Mouse (Mus musculus) layer of hippocampus, adult 8-10 months (tissue): ENCODE results near the gene Galnt16. TPM values are rescaled to one million over a fixed set of nuclear protein-coding genes. Genes with fewer than 3 reads are reported as not detected.

Experiments used
- DNase-seq, 2 experiments: peaks; one replicate each; pipeline ENCODE4 v3.0.0; 2022; ENCODE audit warnings: low spot score in 2 of 2
- total RNA-seq, 4 experiments: library from RNA; stranded (reverse); gene quantifications; 2 replicates each; pipeline ENCODE4 v1.2.4; 2022

Gene Galnt16
- total RNA-seq, 4 experiments from 2014 or later = 164 to 194 (median 183) TPM

DNA sequence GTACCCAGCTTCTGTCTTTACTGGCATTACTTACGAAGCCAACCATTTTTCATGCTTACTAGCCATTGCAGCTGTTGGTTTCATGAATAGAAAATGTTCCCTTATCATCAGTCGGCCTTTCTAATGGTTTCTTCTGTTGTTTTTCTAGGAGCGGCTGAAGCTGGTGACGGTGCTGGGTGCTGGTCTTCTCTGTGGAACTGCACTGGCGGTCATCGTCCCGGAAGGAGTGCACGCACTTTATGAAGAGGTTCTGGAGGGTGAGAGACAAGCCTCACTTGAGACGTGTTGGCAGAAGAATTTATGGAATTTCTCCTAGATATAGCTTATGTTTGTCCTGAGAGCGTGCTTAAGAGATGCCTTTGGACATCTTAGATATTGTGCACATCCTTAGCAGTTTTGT is 144.2 kb downstream of the Galnt16 start:
- no peak for DNase-seq

- DNase-seq = no peak
Measured at GRCm38 (mm10) chr12:80663935-80664334, 145.9 kb downstream of the Galnt16 start.

GRCm38 (mm10) chr12:80668391-80668790 is 150.3 kb downstream of the Galnt16 start:
- no peak for DNase-seq

- peak in 1 of 2 experiments; percentile 64 for DNase-seq
Measured at GRCm38 (mm10) chr12:80673170-80673569, 155.1 kb downstream of the Galnt16 start.

Other genes starting within 250 kb of the Galnt16 start
- gene Dcaf5, start 81.7 kb upstream of the Galnt16 start, total RNA-seq = 10 to 100 TPM; 60.9 to 78.0 (median 70.8) TPM
- 100 to 1,000 TPM in 2 of 4 experiments, 10 to 100 TPM in 2; 86.5 to 127 (median 106) TPM for gene Exd2, start 55.2 kb upstream of the Galnt16 start, total RNA-seq
- gene Slc39a9, start 125.6 kb downstream of the Galnt16 start, total RNA-seq = 10 to 100 TPM; 35.0 to 43.0 (median 38.3) TPM
- 10 to 100 TPM; 23.9 to 53.3 (median 35.7) TPM for gene Erh, start 126.1 kb downstream of the Galnt16 start, total RNA-seq
- 10 to 100 TPM in 1 of 4 experiments, 1 to 10 TPM in 3; 5.0 to 11.0 (median 7.6) TPM for gene Plekhd1, start 174.3 kb downstream of the Galnt16 start, total RNA-seq
- 10 to 100 TPM; 15.1 to 16.6 (median 15.8) TPM for gene Ccdc177, start 242.4 kb downstream of the Galnt16 start, total RNA-seq